Mouse (Mus musculus) left cerebral cortex, postnatal 36 days (tissue): ENCODE data around the gene Palmd. TPM values are rescaled to one million over a fixed set of nuclear protein-coding genes. Genes with fewer than 3 reads are reported as not detected.

Experiments used
- DNase-seq, 2 experiments: peaks; one replicate each; pipeline ENCODE4 v3.0.0; 2021 to 2022; ENCODE audit warnings: low spot score in 2 of 2, mixed read lengths in 1 of 2
- intact Hi-C: fragments of 180-260 bp; cut with DNase I; formaldehyde crosslinking; loops from one replicate; pipeline ENCODE4 v1.15.1; 2025
- total RNA-seq, 2 experiments: library from RNA; stranded (reverse); gene quantifications; 2 replicates each; pipeline ENCODE4 v1.2.3; 2021

Gene Palmd
- 10 to 100 TPM; 17.7 to 28.7 TPM for total RNA-seq

DNA sequence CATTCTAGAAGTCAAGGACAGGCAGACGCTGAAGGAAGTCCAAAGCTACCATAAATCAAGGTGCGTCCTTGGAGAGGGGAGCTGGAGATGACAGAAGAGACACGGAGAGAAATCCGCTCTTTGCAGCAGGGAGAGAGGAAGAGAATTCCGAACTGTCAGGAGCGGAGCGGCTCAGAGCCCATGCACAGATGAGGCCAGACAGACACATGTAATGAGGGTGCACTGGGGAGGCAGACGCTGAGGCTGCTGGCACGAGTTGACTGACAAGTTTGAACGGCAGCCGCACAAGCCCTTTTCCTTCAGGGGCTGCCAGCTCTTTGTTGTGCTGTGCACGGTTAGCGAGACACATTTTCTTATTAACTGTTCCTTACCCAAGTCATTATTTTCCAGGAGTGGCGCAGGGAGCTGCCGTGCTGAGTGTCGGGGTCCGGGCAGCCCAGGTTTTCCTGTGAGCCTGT lies at the start of gene Palmd:
Gene Palmd, minus strand, starts transcription at position 448 of the 458 bp plus-strand sequence.
- DNase-seq, result peak; percentile 62 to 65
- intact Hi-C loops, result no loop called here

DNA sequence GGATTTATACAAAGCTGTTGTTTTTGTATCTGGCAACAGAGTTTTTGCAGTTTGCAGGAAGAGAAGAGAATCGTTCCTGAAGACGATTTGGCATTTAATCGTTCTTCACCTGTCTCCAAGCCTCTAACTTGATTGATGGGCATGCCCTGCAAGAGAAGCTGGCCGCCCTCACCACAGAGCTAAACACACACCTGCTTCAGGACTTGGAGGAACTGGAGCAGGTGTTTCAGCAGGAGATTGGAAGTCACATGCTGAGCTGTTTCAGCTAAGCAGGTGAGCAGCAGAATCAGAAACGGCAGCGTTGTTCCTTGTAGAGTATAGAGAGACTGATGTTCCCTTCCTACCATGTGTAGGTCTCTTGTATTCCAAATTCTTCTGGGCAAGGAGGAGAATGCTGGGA lies 41.4 kb upstream of the Palmd start:
- intact Hi-C loops, result no loop called here

DNA sequence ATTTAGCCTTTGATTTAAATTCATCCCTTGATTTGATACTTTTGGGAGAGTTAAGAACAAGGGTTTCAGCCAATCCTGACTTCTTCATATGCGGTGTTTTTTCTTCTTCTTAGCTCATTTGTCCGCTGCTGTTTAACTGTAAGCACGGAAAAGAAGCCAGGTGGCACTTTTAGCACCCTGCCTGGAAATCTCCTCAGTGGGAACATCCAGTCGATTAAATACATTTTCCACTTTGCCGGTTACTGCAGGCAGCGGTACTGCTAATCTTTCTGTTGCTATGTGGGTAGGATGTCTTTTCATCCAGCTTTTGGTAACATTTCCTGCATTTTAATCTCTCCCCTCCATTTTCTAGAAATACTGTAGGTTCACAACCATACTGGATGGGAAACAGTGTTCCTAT lies 38.6 kb upstream of the Palmd start:
- intact Hi-C loops, result no loop called here
- DNase-seq, result peak; percentile 45 to 66

More for the DNA sequence above, 41.4 kb upstream of the Palmd start:
- DNase-seq, result no peak

DNA sequence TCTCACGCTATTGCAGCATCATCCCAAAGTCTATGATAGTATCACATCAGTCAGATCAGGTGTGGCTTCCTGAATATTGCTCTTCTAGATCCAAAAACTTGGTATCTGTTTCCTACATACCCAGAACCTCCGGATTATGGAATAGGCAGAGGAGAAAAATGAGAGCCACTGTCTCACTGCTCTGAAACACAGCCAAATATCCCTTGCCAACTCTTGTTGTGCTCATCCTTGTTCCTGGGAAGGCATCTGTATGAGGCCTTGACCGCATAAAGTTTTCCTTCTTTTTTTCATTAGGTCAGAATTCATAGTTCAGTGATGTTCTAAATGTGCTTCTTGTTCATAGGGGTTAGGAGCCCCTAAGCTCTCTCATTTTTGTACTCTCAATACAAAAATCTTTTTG lies 37.8 kb upstream of the Palmd start:
- intact Hi-C loops, result no loop called here
- DNase-seq, result no peak

DNA sequence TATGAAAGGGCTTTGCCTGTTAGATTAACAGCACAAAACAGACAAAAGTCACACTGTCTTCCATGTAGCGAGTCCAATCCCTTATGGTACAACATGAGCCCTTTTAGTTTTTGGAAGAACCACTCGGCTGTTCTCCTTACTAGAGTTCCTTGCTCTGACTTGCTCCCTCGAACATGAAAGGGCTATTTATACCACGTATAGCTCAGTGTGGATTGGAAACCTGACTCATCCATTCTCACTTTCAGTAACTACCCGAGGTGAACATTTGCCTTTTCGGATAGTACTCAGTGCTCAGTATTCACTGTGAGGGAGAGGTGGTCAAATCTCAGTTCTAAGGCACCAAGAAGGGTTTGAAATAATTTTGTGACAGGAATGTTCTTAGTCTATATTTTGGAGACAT lies 34.6 kb upstream of the Palmd start:
- no peak for DNase-seq
- intact Hi-C loops, result no loop called here

DNA sequence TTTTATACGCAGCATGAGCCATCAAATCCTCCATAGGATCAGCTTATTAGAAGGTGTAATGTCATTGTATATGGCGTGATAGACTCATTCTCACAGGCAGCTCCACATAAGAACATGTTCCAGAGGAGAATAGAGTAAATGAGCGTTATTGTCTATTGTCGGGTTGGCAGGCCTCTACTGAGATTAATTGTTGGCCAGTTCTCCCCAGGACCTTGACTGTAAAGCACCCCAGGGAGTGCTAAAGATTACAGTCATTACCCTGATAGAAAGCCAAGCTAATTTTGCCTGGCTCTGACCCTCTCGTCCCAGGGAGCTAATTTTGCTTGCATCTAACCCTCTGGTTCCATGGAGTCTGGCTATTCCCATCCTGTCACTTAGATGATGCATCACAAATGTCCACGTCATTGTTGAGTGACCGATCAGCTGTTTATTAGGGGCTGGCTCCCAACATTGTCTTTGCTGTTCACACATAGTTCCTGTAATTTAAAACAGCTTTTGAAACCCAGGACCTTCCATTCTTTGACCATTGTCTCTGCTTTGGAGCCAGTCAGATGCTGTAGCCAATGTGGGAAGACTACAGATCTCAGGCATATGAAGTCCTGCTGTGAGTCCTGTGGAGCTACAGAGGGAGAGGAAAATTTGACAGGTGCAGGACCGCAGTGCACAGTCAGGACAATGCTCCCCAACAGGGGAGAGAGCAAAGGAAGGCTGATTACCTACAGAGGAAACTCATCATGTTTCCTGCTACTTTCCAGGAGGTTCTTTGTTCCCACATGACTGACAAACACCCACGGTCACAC lies 33.1 kb upstream of the Palmd start:
- intact Hi-C loops, result no loop called here
- DNase-seq, result no peak

DNA sequence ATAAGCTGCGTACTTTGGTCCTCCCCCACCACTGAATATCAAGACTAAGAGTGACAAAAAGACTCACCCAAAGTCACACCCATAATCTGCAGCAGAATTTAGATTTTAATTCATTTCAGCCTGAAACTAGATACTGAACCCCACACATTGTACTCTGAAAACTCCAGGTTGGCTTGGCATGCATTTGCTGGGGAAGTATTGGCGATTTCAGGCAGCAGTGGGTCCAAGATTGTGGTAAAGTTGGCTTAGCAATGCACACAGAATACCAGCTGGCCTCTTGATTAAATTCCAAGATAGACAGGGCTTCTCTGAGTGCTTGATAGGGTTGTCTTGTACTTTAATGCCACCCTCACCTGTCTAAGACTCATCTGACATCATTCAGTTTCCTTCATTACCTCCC lies 24.2 kb upstream of the Palmd start:
- no peak for DNase-seq
- intact Hi-C loops, result no loop called here

DNA sequence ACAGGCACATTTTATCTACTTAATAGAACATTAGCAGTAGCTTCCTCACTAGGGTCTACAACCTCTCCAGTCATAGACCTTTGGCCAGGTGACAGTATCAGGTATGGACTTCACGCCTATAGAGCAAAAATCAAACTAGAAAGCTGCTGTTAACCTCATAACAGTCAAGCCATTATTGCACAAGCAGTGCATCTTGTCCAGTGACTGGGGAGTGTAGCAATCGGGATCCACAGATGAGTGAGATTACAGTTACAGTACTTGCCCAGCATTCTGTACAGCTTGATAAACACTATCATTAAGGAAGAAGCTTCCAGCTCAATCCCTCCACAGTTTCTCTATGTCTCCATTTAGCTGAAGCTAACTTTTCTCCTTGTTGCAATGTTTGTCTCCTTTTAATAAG lies 22.4 kb upstream of the Palmd start:
- intact Hi-C loops, result no loop called here
- no peak for DNase-seq

DNA sequence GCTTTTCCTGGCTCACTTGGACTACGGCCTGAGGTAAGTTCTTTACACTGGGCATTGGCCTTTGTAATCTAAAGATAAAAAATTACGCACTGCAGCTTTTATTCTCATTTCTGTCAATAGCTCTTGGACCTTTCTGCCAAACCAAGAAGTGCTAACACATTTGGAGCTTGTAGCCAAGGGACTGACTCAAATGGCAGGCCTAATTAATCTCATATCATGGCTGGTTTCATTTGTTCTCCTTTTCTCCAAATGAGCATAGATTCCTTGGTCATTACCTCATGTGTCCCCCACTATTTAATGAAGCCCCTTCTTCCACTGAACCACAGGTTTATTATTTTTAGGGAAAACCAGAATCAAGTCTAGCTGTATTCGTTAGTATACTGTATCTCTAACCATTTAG lies 19.4 kb upstream of the Palmd start:
- intact Hi-C loops, result no loop called here
- no peak for DNase-seq

DNA sequence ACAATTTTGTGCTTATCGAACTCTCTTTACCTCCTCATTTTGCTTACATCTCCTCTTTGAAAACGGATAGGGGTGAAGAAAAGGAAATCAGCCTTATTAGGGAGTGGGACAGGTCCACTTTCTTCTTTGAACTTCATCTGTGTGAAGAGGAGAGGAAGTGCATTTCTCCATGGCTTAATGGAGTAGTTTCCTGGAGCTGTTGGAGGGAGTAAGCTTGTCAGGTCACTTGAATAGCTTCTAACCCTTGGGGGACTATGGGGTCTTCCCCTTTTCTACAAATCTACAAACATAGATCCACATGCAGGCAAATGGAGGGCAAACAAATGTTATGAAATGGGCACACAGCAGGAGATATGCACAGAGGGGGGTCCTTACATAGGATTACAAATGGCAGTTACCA lies 17.7 kb upstream of the Palmd start:
- no peak for DNase-seq
- intact Hi-C loops, result no loop called here

DNA sequence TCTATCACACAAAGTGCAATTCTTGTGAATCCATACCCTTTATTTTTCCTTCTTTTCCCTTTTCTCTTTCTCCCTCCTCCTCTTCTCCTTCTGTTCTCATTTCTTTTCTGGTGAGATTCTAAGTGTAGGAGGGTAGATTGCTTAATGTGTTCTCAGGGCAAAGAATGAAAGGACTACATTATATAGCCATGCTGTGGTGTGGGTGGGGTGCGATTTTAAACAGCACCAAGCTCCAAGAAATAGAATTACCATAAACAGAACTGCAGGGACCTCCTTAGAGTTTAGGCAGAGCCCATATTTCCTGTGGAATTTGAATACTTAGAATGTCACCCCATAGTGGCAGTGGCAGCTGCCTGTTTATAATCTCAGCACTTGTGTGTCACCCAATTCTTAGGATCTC lies 17.0 kb upstream of the Palmd start:
- intact Hi-C loops, result no loop called here
- DNase-seq, result peak; percentile 60 to 64

DNA sequence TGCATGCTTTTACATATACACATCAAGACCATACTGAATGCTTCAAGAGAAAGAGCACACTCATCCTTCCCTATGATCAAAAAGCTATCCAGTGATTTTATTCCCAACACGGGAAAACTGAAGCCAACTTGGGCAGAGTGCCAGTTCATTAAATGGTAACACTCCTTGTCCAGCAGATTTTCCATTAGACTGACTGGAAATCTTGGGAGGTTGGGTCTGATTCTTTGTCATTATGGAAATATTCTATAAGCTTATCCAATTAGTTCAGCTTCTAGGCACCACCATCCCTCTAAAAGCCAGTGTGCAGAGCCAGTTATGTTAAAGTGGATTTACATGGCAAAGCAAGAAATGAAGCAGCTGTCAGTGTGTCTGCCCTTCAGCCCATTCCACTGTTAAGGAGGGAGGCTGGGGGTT lies 16.3 kb upstream of the Palmd start:
- no peak for DNase-seq
- intact Hi-C loops, result no loop called here

DNA sequence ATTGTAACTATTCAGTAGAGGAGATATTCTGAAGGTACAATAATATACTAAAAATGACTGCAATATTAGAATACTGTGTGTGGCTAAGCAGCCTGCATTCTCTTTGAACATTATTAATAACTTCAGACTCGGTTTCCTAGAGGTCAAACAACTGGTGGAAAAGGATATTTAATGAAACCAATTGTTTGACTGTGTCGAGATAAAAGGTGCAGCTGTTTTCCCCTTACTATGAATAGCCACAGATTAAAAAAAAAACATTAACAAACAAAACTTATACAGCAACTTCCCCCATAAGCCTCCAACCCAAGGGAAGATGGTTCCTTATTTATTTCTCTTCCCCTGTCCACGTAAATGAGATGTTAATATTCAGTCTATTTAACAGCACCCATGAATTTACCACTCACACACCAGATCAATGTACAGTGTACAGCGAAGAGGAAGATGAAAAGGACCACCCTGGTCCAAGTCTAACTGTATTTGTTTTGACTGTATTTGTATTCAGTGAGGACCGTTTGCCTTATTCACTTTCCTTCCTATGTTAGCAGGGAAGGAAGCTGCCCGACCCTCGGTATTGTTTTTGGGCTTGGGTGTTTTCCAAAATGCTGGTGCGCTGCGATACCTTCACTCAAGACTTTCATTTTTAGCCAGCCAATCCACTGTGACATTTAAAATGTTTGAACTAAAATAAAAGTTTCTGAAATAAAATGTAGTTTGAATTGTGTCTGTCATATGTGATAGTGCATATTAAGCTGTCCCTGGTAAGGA lies 13.2 kb upstream of the Palmd start:
- intact Hi-C loops, result no loop called here
- no peak for DNase-seq

DNA sequence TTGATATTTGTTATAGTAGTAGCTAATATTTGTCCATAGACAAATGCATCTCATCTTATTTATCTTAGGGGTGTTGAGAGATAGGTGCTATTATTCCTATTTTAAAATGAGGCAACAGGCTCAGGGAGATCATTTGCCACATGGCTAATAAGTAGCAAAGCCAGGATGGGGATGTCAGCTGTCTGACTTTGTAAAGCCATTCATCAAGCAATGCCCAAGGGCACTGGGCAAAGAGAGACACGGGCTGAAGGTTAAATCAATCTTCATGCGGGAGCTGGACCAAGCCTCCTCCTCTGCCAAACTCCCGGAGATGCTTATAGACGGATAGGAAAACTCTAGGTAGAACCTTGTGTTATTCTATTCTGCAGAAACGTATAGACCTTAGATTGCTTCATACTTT lies 999 bp upstream of the Palmd start:
- intact Hi-C loops, result no loop called here
- no peak for DNase-seq

DNA sequence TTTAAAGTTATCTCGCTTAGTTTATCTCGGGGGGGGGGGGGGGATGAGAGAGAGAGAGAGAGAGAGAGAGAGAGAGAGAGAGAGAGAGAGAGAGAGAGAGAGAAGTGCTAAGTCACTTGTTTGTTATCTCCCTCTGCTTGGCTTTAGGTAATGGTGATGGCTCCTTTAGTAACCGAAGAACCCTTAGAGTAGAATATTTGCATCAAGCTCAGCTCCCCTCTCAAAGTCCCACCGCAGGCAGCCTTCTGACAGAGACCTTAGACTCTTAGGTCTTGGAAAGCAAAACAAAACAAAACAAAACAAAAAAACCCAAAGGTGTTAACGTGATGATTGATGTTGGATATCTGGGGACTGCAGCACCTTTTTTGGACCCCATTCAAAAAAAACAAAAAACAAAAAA lies 216 bp upstream of the Palmd start:
- DNase-seq, result no peak
- intact Hi-C loops, result no loop called here

DNA sequence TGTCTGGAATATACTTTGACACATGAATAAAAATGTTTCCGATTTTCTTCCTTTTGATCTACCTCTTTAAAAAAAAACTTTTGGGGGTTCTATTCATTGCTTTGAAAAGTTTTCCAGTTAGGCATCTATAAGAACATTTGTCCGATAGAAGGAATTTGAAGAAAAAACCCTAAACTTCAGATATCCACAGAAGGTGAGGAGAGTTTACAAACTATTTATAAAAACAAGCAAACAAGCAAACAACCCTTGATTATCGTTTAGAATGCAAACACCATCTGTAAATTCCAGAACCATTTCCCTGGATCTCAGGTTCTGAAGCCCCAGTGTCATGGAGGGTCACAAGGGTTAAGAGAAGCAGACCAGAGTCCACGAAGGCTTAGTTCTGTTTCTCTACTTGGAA lies 820 bp downstream of the Palmd start, which contains the start of gene 4930455H04Rik:
Gene 4930455H04Rik, plus strand, starts transcription at position 301 of the 400 bp plus-strand sequence.
- intact Hi-C loops, result no loop called here
- DNase-seq, result no peak

DNA sequence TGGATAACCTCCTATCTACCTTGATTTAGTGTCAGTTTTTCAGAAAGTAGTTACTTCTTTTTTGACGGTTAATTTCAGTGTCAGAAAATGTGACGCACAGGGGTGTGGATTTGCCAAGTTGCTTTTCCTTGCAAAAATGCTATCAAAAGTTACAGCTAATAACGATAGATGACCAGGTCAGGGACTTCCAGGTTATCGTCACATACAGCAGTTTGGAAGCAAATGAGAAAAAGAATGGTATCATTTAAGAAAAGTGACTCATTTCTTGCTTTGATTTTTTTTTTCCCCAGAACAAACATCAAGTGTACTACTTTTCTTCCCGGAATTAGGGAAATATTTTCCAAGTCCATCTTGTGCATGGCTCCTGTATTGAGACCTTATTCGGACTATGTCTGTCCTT lies 1.4 kb downstream of the Palmd start:
- no peak for DNase-seq
- intact Hi-C loops, result no loop called here

DNA sequence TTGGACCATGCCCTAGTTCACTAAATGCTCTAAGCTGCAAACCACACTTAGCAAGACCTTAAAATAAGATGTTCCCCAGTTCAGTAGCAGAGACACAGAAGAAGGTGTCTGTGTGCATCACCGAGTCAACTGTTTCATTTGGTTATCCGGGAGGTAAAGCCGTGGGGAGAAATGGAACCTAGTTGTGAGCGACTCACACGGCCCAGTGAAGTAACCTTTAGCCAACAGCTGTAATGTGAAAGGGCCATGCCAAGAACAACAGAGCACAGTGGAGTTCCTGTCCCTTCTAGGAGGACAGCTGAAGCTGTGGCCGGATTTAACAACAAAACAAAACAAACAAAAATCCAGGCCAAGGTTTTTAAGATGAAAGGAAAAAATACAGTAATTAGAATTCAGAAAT lies 2.0 kb downstream of the Palmd start:
- intact Hi-C loops, result no loop called here
- no peak for DNase-seq

DNA sequence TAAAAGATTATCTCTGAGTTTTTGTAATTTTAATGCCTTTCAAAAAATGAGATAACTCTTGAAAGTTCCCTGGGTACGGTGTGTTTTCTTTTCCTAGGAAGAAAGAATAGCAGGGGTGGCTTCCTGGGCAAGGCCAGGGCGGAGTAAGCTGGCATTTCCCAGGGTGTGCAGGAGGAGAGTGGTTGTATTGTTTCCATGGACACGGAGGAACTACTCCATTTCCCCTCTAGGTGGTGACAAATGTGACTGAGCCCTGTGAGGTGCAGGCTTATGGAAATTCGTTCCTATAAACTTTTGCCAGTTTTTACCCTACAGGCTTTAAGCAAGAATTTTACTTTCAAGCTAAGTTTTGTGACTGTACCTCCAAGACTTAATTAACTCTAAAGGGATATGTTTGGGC lies 2.6 kb downstream of the Palmd start:
- intact Hi-C loops, result no loop called here
- peak; percentile 36 to 40 for DNase-seq

DNA sequence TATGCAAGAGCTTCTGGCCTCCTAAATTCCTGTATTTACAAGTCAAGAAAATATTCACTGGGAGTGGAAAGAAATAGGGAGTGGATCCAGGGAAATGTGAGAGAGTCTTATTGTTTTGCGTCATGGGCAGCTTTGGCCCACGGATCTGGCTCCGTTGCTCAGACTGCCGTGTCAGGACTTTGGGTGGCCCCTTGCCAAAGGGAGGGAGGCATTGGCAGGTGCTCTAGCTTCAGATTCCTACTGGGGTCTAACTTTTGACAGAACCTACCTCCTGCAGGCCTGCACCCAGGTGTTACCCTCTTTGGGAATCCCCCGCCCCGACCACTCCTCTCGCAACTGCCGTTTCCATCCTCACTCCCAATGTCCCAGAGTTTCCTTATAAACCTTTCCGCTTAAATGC lies 4.4 kb downstream of the Palmd start:
- intact Hi-C loops, result no loop called here
- DNase-seq, result no peak

DNA sequence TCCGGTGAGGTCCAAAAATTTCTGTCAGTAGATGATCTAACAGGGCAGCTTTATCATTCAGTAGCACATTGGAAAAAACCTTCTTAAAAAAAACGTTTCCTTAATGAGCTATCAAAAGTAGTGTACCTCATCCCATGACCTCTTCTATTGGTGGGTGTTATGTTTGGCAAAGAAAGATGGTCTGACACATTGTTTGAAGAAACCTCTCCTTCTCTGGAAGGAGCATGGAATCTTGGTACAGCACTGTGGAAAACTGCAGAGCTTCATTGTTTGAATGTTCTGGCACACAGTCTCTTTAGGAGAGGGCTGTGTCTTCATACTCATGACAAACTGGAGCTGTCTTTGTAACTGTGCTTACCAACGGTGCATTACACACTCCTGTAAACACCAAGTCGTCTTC lies 5.6 kb downstream of the Palmd start:
- intact Hi-C loops, result no loop called here

More for the DNA sequence above, 5.6 kb downstream of the Palmd start:
- no peak for DNase-seq
